Mouse (Mus musculus) layer of hippocampus, postnatal 25 days (tissue): ENCODE results near the gene Spp2. TPM values are rescaled to one million over a fixed set of nuclear protein-coding genes. Genes with fewer than 3 reads are reported as not detected.

Source experiments
- DNase-seq, 2 experiments: peaks; one replicate each; pipeline ENCODE4 v3.0.0; 2022; ENCODE audit warnings: mixed read lengths in 2 of 2, low spot score in 1 of 2; ENCODE audit errors: extremely low spot score in 1 of 2
- total RNA-seq, 2 experiments: library from RNA; stranded (reverse); gene quantifications; 2 replicates each; pipeline ENCODE4 v1.2.3; 2021

Gene Spp2
- under 1 TPM in 1 of 2 experiments, not detected in 1; 0.42 TPM for total RNA-seq

GRCm38 (mm10) chr1:88406807-88407198 is at the start of gene Spp2:
TSS of gene Spp2 (plus strand) at chr1:88406961.
- no peak for DNase-seq

- peak; percentile 41 to 61 for DNase-seq
These were observed 49.2 kb upstream of the Spp2 start for GRCm38 (mm10) chr1:88357458-88358090.

GRCm38 (mm10) chr1:88358102-88358654 is 48.6 kb upstream of the Spp2 start:
- no peak for DNase-seq

- DNase-seq = no peak
These were observed 45.7 kb upstream of the Spp2 start for GRCm38 (mm10) chr1:88361085-88361484.

- no peak for DNase-seq
These were observed 39.7 kb upstream of the Spp2 start for GRCm38 (mm10) chr1:88366881-88367644.

- DNase-seq = no peak
These were observed 28.3 kb upstream of the Spp2 start for GRCm38 (mm10) chr1:88378446-88378845.

GRCm38 (mm10) chr1:88391632-88392031 is 15.1 kb upstream of the Spp2 start:
- DNase-seq = no peak

GRCm38 (mm10) chr1:88393321-88393720 is 13.4 kb upstream of the Spp2 start:
- no peak for DNase-seq

- DNase-seq = no peak
These were observed 3.4 kb upstream of the Spp2 start for GRCm38 (mm10) chr1:88403378-88403777.

GRCm38 (mm10) chr1:88406078-88406806 is 519 bp upstream of the Spp2 start:
- no peak for DNase-seq

- no peak for DNase-seq
These were observed 1.6 kb downstream of the Spp2 start for GRCm38 (mm10) chr1:88408340-88408739.

GRCm38 (mm10) chr1:88412013-88412412 is 5.3 kb downstream of the Spp2 start:
- no peak for DNase-seq

- no peak for DNase-seq
These were observed 12.2 kb downstream of the Spp2 start for GRCm38 (mm10) chr1:88418943-88419342.

GRCm38 (mm10) chr1:88422045-88422444 is 15.3 kb downstream of the Spp2 start:
- no peak for DNase-seq

- DNase-seq = no peak
These were observed 16.2 kb downstream of the Spp2 start for GRCm38 (mm10) chr1:88422846-88423395.

- DNase-seq = peak; percentile 80 to 94
These were observed 18.0 kb downstream of the Spp2 start for GRCm38 (mm10) chr1:88424602-88425252.

- DNase-seq = no peak
These were observed 21.4 kb downstream of the Spp2 start for GRCm38 (mm10) chr1:88427987-88428741.

- no peak for DNase-seq
These were observed 22.7 kb downstream of the Spp2 start for GRCm38 (mm10) chr1:88429413-88429812.

- no peak for DNase-seq
These were observed 24.5 kb downstream of the Spp2 start for GRCm38 (mm10) chr1:88431262-88431661.
